Comparison of ENCODE assay signal across 8 mouse cellular contexts in genomic region chr1:186116086-186116600, GRCm38 (mm10). TPM values are rescaled to one million over a fixed set of nuclear protein-coding genes. Genes with fewer than 3 reads are reported as not detected.
DNase-seq lines count a peak whose midpoint lies in the region; ATAC-seq lines count a peak whose summit lies in the region.

No protein-coding gene starts in this region.

- no peak; the same call in 1 of the 2 replicates for ATAC-seq in neural tube, embryonic 11.5 days (ENCODE audit: insufficient read depth, low FRiP score, low TSS enrichment)
- ATAC-seq in liver, embryonic 13.5 days (ENCODE audit: low read depth): no peak

- peak; percentile 17 to 36 for DNase-seq in cerebellum, postnatal 10 days
- no peak for DNase-seq in cerebellum, adult 11 months
- no peak for DNase-seq in neural tube, embryonic 11.5 days (ENCODE audit: low spot score)
- DNase-seq in neural tube, embryonic 10.5 days (ENCODE audit: extremely low spot score, low spot score): no peak
- no peak for DNase-seq in liver, embryonic 13.5 days
- DNase-seq in adrenal gland, adult 18-20 months (ENCODE audit: low spot score in 2 of 2): no peak
- no peak for DNase-seq in gastrocnemius, postnatal 10 days
- no peak for DNase-seq in kidney, adult 9 months

- peak overlapping the region; percentile 75 for H3K4me2 ChIP-seq in neural tube, embryonic 11.5 days (ENCODE audit: low read depth)
- H3K4me2 ChIP-seq in liver, embryonic 13.5 days: peak overlapping the region; percentile 77

- no peaks in the 10 kb centered on the region for H3K36me3 ChIP-seq in neural tube, embryonic 11.5 days (ENCODE audit: control insufficient read depth, insufficient read depth, low read length)
- no peaks in the 10 kb centered on the region for H3K36me3 ChIP-seq in liver, embryonic 13.5 days

- WGBS in neural tube, embryonic 11.5 days: 88% methylated on average over 7 of the region's 7 CpGs
- 66% methylated on average over 7 of the region's 7 CpGs for WGBS in liver, embryonic 13.5 days (ENCODE audit: insufficient replicate concordance)

- no peak overlapping the region for H3K27ac ChIP-seq in neural tube, embryonic 11.5 days (ENCODE audit: low read depth, low read length)
- no peak overlapping the region for H3K27ac ChIP-seq in liver, embryonic 13.5 days

- no peaks in the 10 kb centered on the region for H3K4me1 ChIP-seq in neural tube, embryonic 11.5 days (ENCODE audit: control insufficient read depth, insufficient read depth, low read length)
- peaks cover 7% of the 10 kb centered on the region; the same call in 1 of the 2 replicates for H3K4me1 ChIP-seq in liver, embryonic 13.5 days (replicated peaks)

- H3K9me3 ChIP-seq in neural tube, embryonic 11.5 days (ENCODE audit: control insufficient read depth, low read length): no peaks in the 10 kb centered on the region
- H3K9me3 ChIP-seq in liver, embryonic 13.5 days (replicated peaks): no peaks in the 10 kb centered on the region

- no peaks in the 10 kb centered on the region for H3K27me3 ChIP-seq in neural tube, embryonic 11.5 days (ENCODE audit: control insufficient read depth, insufficient read depth, low read length)
- H3K27me3 ChIP-seq in liver, embryonic 13.5 days: no peaks in the 10 kb centered on the region

- H3K4me3 ChIP-seq in neural tube, embryonic 11.5 days (ENCODE audit: low read depth, low read length): no peak overlapping the region; the same call in 1 of the 2 replicates
- H3K4me3 ChIP-seq in liver, embryonic 13.5 days (replicated peaks): peak overlapping the region; percentile 69; the same call in 1 of the 2 replicates

- H3K9ac ChIP-seq in neural tube, embryonic 11.5 days (ENCODE audit: low read length): no peak overlapping the region; the same call in 1 of the 2 replicates
- H3K9ac ChIP-seq in liver, embryonic 13.5 days: no peak overlapping the region

RNA-seq across cellular contexts. Expression of gene Lyplal1, which starts 1.0 kb away (rescaled TPM):
- 20.4 and 20.6 TPM in 2 replicates for polyA plus RNA-seq in neural tube, embryonic 11.5 days (2014; fragmentation: Nextera tagmentation; extraction: Ambion mirVana)
- polyA plus RNA-seq in liver, embryonic 13.5 days (2015; fragmentation: Nextera tagmentation; extraction: Ambion mirVana): 8.4 and 8.8 TPM in 2 replicates
- 10 to 100 TPM; 23.2 to 29.5 TPM for total RNA-seq in adrenal gland, adult 18-20 months (2021)
- 1 to 10 TPM; 5.4 to 6.2 TPM for total RNA-seq in gastrocnemius, postnatal 10 days (2021)

Comparison
In these comparisons a context has a peak if more than half of its experiments do, and no peak if none do; other contexts are left out.
1. DNase-seq: peak in cerebellum, postnatal 10 days (2 of 2); none in cerebellum, adult 11 months (single experiment), neural tube, embryonic 11.5 days (single experiment), neural tube, embryonic 10.5 days (single experiment), liver, embryonic 13.5 days (single experiment), adrenal gland, adult 18-20 months (0 of 2), gastrocnemius, postnatal 10 days (single experiment) and kidney, adult 9 months (single experiment).